In the genomic region with DNA sequence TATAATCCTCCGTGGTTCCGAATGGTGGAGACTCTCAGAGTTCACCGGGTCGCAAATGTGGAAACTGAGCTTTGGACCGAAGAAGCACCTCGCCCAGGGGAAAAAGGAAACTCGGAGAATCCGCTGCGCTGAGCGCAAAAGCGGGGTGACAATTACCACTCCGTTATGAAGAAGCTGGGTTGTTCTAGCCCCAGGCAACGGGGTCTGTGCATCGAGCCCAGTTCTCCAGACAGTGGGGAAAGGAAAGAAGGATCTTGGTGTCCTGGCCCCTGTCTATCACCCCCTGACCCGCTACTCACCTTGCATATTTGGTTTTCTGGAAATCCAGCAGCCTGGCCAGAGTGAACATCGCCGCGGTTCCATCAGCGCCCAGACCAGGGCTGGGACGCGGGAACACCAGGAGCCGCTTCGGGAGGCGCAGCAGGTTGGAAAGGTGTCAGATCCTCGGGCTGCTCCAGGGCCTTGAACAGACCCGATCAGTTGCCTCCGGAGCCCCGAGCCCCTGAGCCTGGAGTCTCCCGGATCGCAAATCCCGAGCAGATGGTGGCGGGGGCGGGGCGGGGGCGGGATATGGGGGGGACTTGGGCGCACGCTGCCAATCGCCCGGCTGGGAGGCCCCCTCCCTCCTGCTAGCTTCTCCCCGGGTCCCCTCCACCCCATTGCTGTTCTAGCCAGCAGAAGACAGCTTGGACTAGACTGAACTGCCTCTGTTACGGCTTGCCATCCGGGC, we compare ENCODE assay signal across 8 mouse cellular contexts. TPM values are rescaled to one million over a fixed set of nuclear protein-coding genes. Genes with fewer than 3 reads are reported as not detected.
DNase-seq lines count a peak whose midpoint lies in the region; ATAC-seq and TF ChIP-seq lines count a peak whose summit lies in the region.

Gene Mmd2 (minus strand): TSS at position 542 of the 730 bp plus-strand sequence.

- TF ChIP-seq EP300 in liver, embryonic 14.5 days (IDR thresholded peaks at IDR 0.05; ENCODE audit: low read depth): no peak

- TF ChIP-seq CTCF in intestine, postnatal 0 days (IDR thresholded peaks at IDR 0.05; ENCODE audit: low read depth): no peak
- TF ChIP-seq CTCF in liver, embryonic 14.5 days (IDR thresholded peaks at IDR 0.05; ENCODE audit: low read depth): no peak
- TF ChIP-seq CTCF in small intestine, adult 2 months (IDR thresholded peaks at IDR 0.05; ENCODE audit: extremely low read depth, insufficient read length, insufficient replicate concordance, low read depth, low read length): no peak

- H3K4me2 ChIP-seq in embryonic facial prominence, embryonic 13.5 days: peak within 1 kb of the TSS; percentile 86
- H3K4me2 ChIP-seq in intestine, postnatal 0 days (replicated peaks; ENCODE audit: low read depth): peak within 1 kb of the TSS; percentile 59
- H3K4me2 ChIP-seq in liver, embryonic 14.5 days (ENCODE audit: low read depth): peak within 1 kb of the TSS; percentile 26; the same call in 1 of the 2 replicates

- TF ChIP-seq POLR2A in small intestine, adult 2 months (IDR thresholded peaks at IDR 0.05; ENCODE audit: low read depth, low read length): no peak

- no peaks in the 10 kb centered on the region for H3K9me3 ChIP-seq in heart, embryonic 10.5 days
- H3K9me3 ChIP-seq in embryonic facial prominence, embryonic 13.5 days: no peaks in the 10 kb centered on the region
- H3K9me3 ChIP-seq in intestine, postnatal 0 days (ENCODE audit: control insufficient read depth): no peaks in the 10 kb centered on the region
- no peaks in the 10 kb centered on the region for H3K9me3 ChIP-seq in liver, embryonic 14.5 days (ENCODE audit: control insufficient read depth, low read length)

- H3K4me3 ChIP-seq in heart, embryonic 10.5 days: peak within 1 kb of the TSS; percentile 59
- H3K4me3 ChIP-seq in embryonic facial prominence, embryonic 13.5 days: peak within 1 kb of the TSS; percentile 49
- H3K4me3 ChIP-seq in intestine, postnatal 0 days (ENCODE audit: low read depth, low read length): peak within 1 kb of the TSS; percentile 27
- H3K4me3 ChIP-seq in liver, embryonic 14.5 days (ENCODE audit: insufficient read depth in 1 of 2, low read depth in 2 of 2, low read length in 2 of 2): peak within 1 kb of the TSS; percentile 50 to 56
- 0 out of 2 replicates have a peak within 1 kb of the TSS, but pooled peaks have one; percentile 17 for H3K4me3 ChIP-seq in small intestine, adult 2 months (ENCODE audit: low read depth, low read length)

- 4% methylated on average over 42 of the region's 42 CpGs for WGBS in heart, embryonic 10.5 days
- 2% methylated on average over 42 of the region's 42 CpGs for whole genome bisulfite sequencing in embryonic facial prominence, embryonic 13.5 days
- WGBS in intestine, postnatal 0 days: 3% methylated on average over 36 of the region's 42 CpGs
- WGBS in liver, embryonic 14.5 days (ENCODE audit: insufficient replicate concordance): 6% methylated on average over 41 of the region's 42 CpGs
- WGBS in small intestine, adult 2 months: 5% methylated on average over 42 of the region's 42 CpGs

- peaks cover 8% of the 10 kb centered on the region for H3K4me1 ChIP-seq in heart, embryonic 10.5 days
- peaks cover 6% of the 10 kb centered on the region for H3K4me1 ChIP-seq in embryonic facial prominence, embryonic 13.5 days
- no peaks in the 10 kb centered on the region for H3K4me1 ChIP-seq in intestine, postnatal 0 days (replicated peaks; ENCODE audit: control insufficient read depth, insufficient read depth, low read length)
- H3K4me1 ChIP-seq in liver, embryonic 14.5 days (replicated peaks; ENCODE audit: control insufficient read depth in 2 of 2, insufficient read depth in 2 of 2, low read length in 1 of 2): peaks cover 0 to 8% of the 10 kb centered on the region in 2 experiments; a peak in 1 of 4 replicates
- no peaks in the 10 kb centered on the region for H3K4me1 ChIP-seq in small intestine, adult 2 months (ENCODE audit: control insufficient read depth, insufficient read depth, insufficient read length, low read length)

- ATAC-seq in embryonic facial prominence, embryonic 13.5 days (ENCODE audit: insufficient number of reproducible peaks, insufficient read depth, low FRiP score, low TSS enrichment, low read depth): peak; percentile 37; the same call in 1 of the 2 replicates
- ATAC-seq in intestine, postnatal 0 days: no peak
- ATAC-seq in liver, embryonic 14.5 days (ENCODE audit: insufficient read depth): peak; percentile 37; the same call in 1 of the 2 replicates

- no peak for DNase-seq in heart, embryonic 10.5 days (ENCODE audit: low spot score)
- DNase-seq in heart, adult 9 months (ENCODE audit: low spot score in 2 of 2): no peak
- peak; percentile 30 for DNase-seq in adrenal gland, adult 2 months
- no peak for DNase-seq in liver, embryonic 14.5 days (ENCODE audit: low read depth in 3 of 3, low spot score in 3 of 3)
- DNase-seq in thymus, postnatal 10 days (ENCODE audit: low spot score in 2 of 2): no peak

- H3K27ac ChIP-seq in heart, embryonic 10.5 days: peak within 1 kb of the TSS; percentile 57
- no peak within 1 kb of the TSS; the same call in 1 of the 2 replicates for H3K27ac ChIP-seq in embryonic facial prominence, embryonic 13.5 days
- H3K27ac ChIP-seq in intestine, postnatal 0 days (ENCODE audit: low read depth, low read length): no peak within 1 kb of the TSS
- no peak within 1 kb of the TSS for H3K27ac ChIP-seq in liver, embryonic 14.5 days
- H3K27ac ChIP-seq in small intestine, adult 2 months (ENCODE audit: insufficient read depth, low read depth, low read length): no peak within 1 kb of the TSS

- H3K27me3 ChIP-seq in heart, embryonic 10.5 days (ENCODE audit: insufficient read depth, poor library complexity, severe bottlenecking): peaks cover 42% of the 10 kb centered on the region
- H3K27me3 ChIP-seq in embryonic facial prominence, embryonic 13.5 days: peaks cover 27% of the 10 kb centered on the region
- H3K27me3 ChIP-seq in intestine, postnatal 0 days (replicated peaks; ENCODE audit: control insufficient read depth, insufficient read depth, low read length): peaks cover 19% of the 10 kb centered on the region; the same call in 1 of the 2 replicates
- H3K27me3 ChIP-seq in liver, embryonic 14.5 days (ENCODE audit: control insufficient read depth, insufficient read depth, low read length): peaks cover 21% of the 10 kb centered on the region
- peaks cover 19% of the 10 kb centered on the region for H3K27me3 ChIP-seq in small intestine, adult 2 months (ENCODE audit: control insufficient read depth, insufficient read depth, low read length)

- no peaks in the 10 kb centered on the region for H3K36me3 ChIP-seq in heart, embryonic 10.5 days
- H3K36me3 ChIP-seq in embryonic facial prominence, embryonic 13.5 days: no peaks in the 10 kb centered on the region
- no peaks in the 10 kb centered on the region for H3K36me3 ChIP-seq in intestine, postnatal 0 days (ENCODE audit: control insufficient read depth, insufficient read depth)
- no peaks in the 10 kb centered on the region for H3K36me3 ChIP-seq in liver, embryonic 14.5 days (replicated peaks; ENCODE audit: control insufficient read depth, insufficient read depth, low read depth)
- no peaks in the 10 kb centered on the region for H3K36me3 ChIP-seq in small intestine, adult 2 months (ENCODE audit: control insufficient read depth, insufficient read depth, low read length)

- peak within 1 kb of the TSS; percentile 76 for H3K9ac ChIP-seq in embryonic facial prominence, embryonic 13.5 days
- 0 out of 2 replicates have a peak within 1 kb of the TSS, but pooled peaks have one; percentile 17 for H3K9ac ChIP-seq in intestine, postnatal 0 days (ENCODE audit: low read depth, low read length)
- peak within 1 kb of the TSS; percentile 27; the same call in 1 of the 2 replicates for H3K9ac ChIP-seq in liver, embryonic 14.5 days (replicated peaks)

RNA-seq across cellular contexts. Expression of gene Mmd2, which starts in this region (rescaled TPM):
- polyA plus RNA-seq in heart, embryonic 10.5 days (2016; fragmentation: Nextera tagmentation; extraction: Ambion mirVana): 0.15 and 4.8 TPM in 2 replicates
- 10 to 100 TPM; 35.9 to 53.9 TPM for total RNA-seq in adrenal gland, adult 2 months (2021)
- polyA plus RNA-seq in adrenal gland, adult 2 months (2012; rRNA removed): 32.0 and 51.8 TPM in 2 replicates
- 3.1 and 3.6 TPM in 2 replicates for polyA plus RNA-seq in embryonic facial prominence, embryonic 13.5 days (2015; fragmentation: Nextera tagmentation; extraction: Ambion mirVana)
- polyA plus RNA-seq in intestine, postnatal 0 days (2015; fragmentation: Nextera tagmentation; extraction: Ambion mirVana): 0.52 and 0.63 TPM in 2 replicates
- polyA plus RNA-seq in liver, embryonic 14.5 days (2012; rRNA removed): 6.0 and 6.7 TPM in 2 replicates
- polyA plus RNA-seq in liver, embryonic 14.5 days (2014; fragmentation: Nextera tagmentation; extraction: Ambion mirVana): 15.5 and 16.9 TPM in 2 replicates
- 0.13 and 0.20 TPM in 2 replicates for polyA plus RNA-seq in small intestine, adult 2 months (2012; rRNA removed)

Comparison
In these comparisons a context has a peak if more than half of its experiments do, and no peak if none do; other contexts are left out.
1. H3K4me2 ChIP-seq: peak in every context shown above with its lines; median percentile 86 in embryonic facial prominence, embryonic 13.5 days; 59 in intestine, postnatal 0 days; 26 in liver, embryonic 14.5 days.
2. H3K9ac ChIP-seq: peak in every context shown above with its lines; median percentile 76 in embryonic facial prominence, embryonic 13.5 days; 27 in liver, embryonic 14.5 days; 17 in intestine, postnatal 0 days.